In the genomic region with DNA sequence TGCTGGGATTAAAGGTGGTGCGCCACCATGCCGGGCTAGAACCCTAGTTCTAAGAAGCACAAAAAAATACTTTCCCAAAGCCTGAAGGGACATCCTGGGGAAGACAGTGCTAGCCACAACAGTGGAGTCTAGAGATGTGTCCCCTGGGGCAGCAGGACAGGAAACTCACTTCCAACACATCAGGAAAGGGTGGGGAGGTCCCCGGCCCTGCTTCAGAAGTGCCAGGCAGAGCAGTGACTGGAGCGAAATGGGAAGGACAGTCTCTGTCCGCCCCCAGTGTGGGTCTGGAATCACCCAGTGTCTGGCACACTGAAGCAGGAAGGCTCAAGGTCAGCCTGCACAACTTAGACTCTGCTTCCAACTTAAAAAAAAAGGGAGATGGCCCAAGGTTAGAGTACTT, we compare ENCODE assay signal across 16 mouse cellular contexts. TPM values are rescaled to one million over a fixed set of nuclear protein-coding genes. Genes with fewer than 3 reads are reported as not detected.
DNase-seq lines count a peak whose midpoint lies in the region; ATAC-seq and TF ChIP-seq lines count a peak whose summit lies in the region.
"Had no signal": no experiment of that assay in that cellular context is flagged by ENCODE, and none has a peak within 500 bp of the region (broad histone marks: within the 10 kb centered on the region; RNA-seq: fewer than 3 reads in every experiment).

No protein-coding gene starts in this region.

- H3K4me1 ChIP-seq in forebrain, embryonic 11.5 days (replicated peaks; ENCODE audit: control insufficient read depth, insufficient read depth, low read length), result no peaks in the 10 kb centered on the region
- H3K4me1 ChIP-seq in forebrain, embryonic 16.5 days (replicated peaks; ENCODE audit: control insufficient read depth, insufficient read depth, low read length), result no peaks in the 10 kb centered on the region
- no peaks in the 10 kb centered on the region for H3K4me1 ChIP-seq in lung, postnatal 0 days (ENCODE audit: insufficient read depth, low read depth, low read length)
- peaks cover 53% of the 10 kb centered on the region for H3K4me1 ChIP-seq in heart, embryonic 15.5 days (replicated peaks)
- H3K4me1 ChIP-seq in limb, embryonic 10.5 days, result peaks cover 29% of the 10 kb centered on the region
- 0 out of 2 replicates have a peak, but pooled peaks cover 3% of the 10 kb centered on the region for H3K4me1 ChIP-seq in hindbrain, embryonic 13.5 days (replicated peaks)
- H3K4me1 ChIP-seq: neural tube, embryonic 12.5 days had no signal

- no peak for TF ChIP-seq CTCF in lung, postnatal 0 days (IDR thresholded peaks at IDR 0.05)

- H3K9me3 ChIP-seq in forebrain, embryonic 11.5 days (ENCODE audit: control insufficient read depth, low read length), result no peaks in the 10 kb centered on the region
- H3K9me3 ChIP-seq in forebrain, embryonic 16.5 days (ENCODE audit: control insufficient read depth, low read length), result no peaks in the 10 kb centered on the region
- H3K9me3 ChIP-seq in lung, postnatal 0 days (ENCODE audit: low read length), result no peaks in the 10 kb centered on the region
- no peaks in the 10 kb centered on the region for H3K9me3 ChIP-seq in heart, embryonic 15.5 days (replicated peaks)
- no peaks in the 10 kb centered on the region for H3K9me3 ChIP-seq in limb, embryonic 10.5 days (replicated peaks)
- no peaks in the 10 kb centered on the region for H3K9me3 ChIP-seq in hindbrain, embryonic 13.5 days
- H3K9me3 ChIP-seq: embryonic facial prominence, embryonic 12.5 days; lung, embryonic 15.5 days; neural tube, embryonic 12.5 days had no signal

- 91% methylated on average over 5 of the region's 5 CpGs for WGBS in forebrain, embryonic 11.5 days
- 91% methylated on average over 5 of the region's 5 CpGs for WGBS in forebrain, embryonic 16.5 days
- 78% methylated on average over 5 of the region's 5 CpGs for WGBS in lung, postnatal 0 days
- 74% methylated on average over 5 of the region's 5 CpGs for WGBS in heart, embryonic 15.5 days
- WGBS in limb, embryonic 10.5 days, result 95% methylated on average over 5 of the region's 5 CpGs
- WGBS in hindbrain, embryonic 13.5 days, result 92% methylated on average over 5 of the region's 5 CpGs

- no peaks in the 10 kb centered on the region for H3K27me3 ChIP-seq in forebrain, embryonic 11.5 days (ENCODE audit: control insufficient read depth, insufficient read depth, low read length)
- no peaks in the 10 kb centered on the region for H3K27me3 ChIP-seq in forebrain, embryonic 16.5 days (replicated peaks; ENCODE audit: control insufficient read depth, insufficient read depth, low read length)
- H3K27me3 ChIP-seq in lung, postnatal 0 days (replicated peaks; ENCODE audit: insufficient read depth, low read length), result no peaks in the 10 kb centered on the region
- H3K27me3 ChIP-seq in heart, embryonic 15.5 days, result no peaks in the 10 kb centered on the region
- no peaks in the 10 kb centered on the region for H3K27me3 ChIP-seq in limb, embryonic 10.5 days (ENCODE audit: low read depth, poor library complexity, severe bottlenecking)
- H3K27me3 ChIP-seq in hindbrain, embryonic 13.5 days, result no peaks in the 10 kb centered on the region
- H3K27me3 ChIP-seq: embryonic facial prominence, embryonic 12.5 days; lung, embryonic 15.5 days; neural tube, embryonic 12.5 days had no signal

- H3K4me2 ChIP-seq in forebrain, embryonic 11.5 days (ENCODE audit: low read depth, low read length, severe bottlenecking), result no peak overlapping the region
- no peak overlapping the region for H3K4me2 ChIP-seq in forebrain, embryonic 16.5 days (ENCODE audit: low read length)
- H3K4me2 ChIP-seq in lung, postnatal 0 days (replicated peaks; ENCODE audit: low read depth, low read length), result no peak overlapping the region
- H3K4me2 ChIP-seq in heart, embryonic 15.5 days, result no peak overlapping the region
- H3K4me2 ChIP-seq in hindbrain, embryonic 13.5 days, result no peak overlapping the region
- H3K4me2 ChIP-seq: embryonic facial prominence, embryonic 12.5 days; hindbrain, embryonic 14.5 days; lung, embryonic 15.5 days; neural tube, embryonic 12.5 days had no signal

- DNase-seq in forebrain, embryonic 11.5 days (ENCODE audit: low spot score), result peak; percentile 49
- DNase-seq in lung, postnatal 0 days (ENCODE audit: low spot score), result no peak
- DNase-seq in lung, postnatal 10 days, result no peak
- peak; percentile 29 to 57 for DNase-seq in kidney, postnatal 4 days
- no peak for DNase-seq in limb, embryonic 10.5 days (ENCODE audit: low spot score)
- DNase-seq: cerebellum, adult 9-10 months; forebrain, postnatal 0 days; liver had no signal

- H3K36me3 ChIP-seq in forebrain, embryonic 11.5 days (ENCODE audit: control insufficient read depth, insufficient read depth, low read length), result no peaks in the 10 kb centered on the region
- no peaks in the 10 kb centered on the region; the same call in 1 of the 2 replicates for H3K36me3 ChIP-seq in forebrain, embryonic 16.5 days (ENCODE audit: control insufficient read depth, insufficient read depth)
- peaks cover 8% of the 10 kb centered on the region; the same call in 1 of the 2 replicates for H3K36me3 ChIP-seq in lung, postnatal 0 days (ENCODE audit: insufficient read depth, low read length)
- peaks cover 16% of the 10 kb centered on the region for H3K36me3 ChIP-seq in heart, embryonic 15.5 days
- H3K36me3 ChIP-seq in limb, embryonic 10.5 days, result peaks cover 85% of the 10 kb centered on the region
- H3K36me3 ChIP-seq in hindbrain, embryonic 13.5 days, result peaks cover 41% of the 10 kb centered on the region

- no peak overlapping the region for H3K4me3 ChIP-seq in forebrain, embryonic 11.5 days (ENCODE audit: low read depth, low read length)
- no peak overlapping the region for H3K4me3 ChIP-seq in forebrain, embryonic 16.5 days (replicated peaks; ENCODE audit: low read length)
- no peak overlapping the region for H3K4me3 ChIP-seq in lung, postnatal 0 days (ENCODE audit: low read depth, low read length)
- no peak overlapping the region for H3K4me3 ChIP-seq in heart, embryonic 15.5 days
- H3K4me3 ChIP-seq in limb, embryonic 10.5 days, result no peak overlapping the region
- H3K4me3 ChIP-seq in hindbrain, embryonic 13.5 days, result no peak overlapping the region
- H3K4me3 ChIP-seq: embryonic facial prominence, embryonic 12.5 days; lung, embryonic 15.5 days; neural tube, embryonic 12.5 days had no signal

- no peak overlapping the region for H3K27ac ChIP-seq in forebrain, embryonic 11.5 days (ENCODE audit: low read depth, low read length)
- H3K27ac ChIP-seq in forebrain, embryonic 16.5 days (ENCODE audit: low read length), result no peak overlapping the region
- H3K27ac ChIP-seq in lung, postnatal 0 days (ENCODE audit: low read length), result no peak overlapping the region
- no peak overlapping the region for H3K27ac ChIP-seq in heart, embryonic 15.5 days
- no peak overlapping the region for H3K27ac ChIP-seq in limb, embryonic 10.5 days
- no peak overlapping the region for H3K27ac ChIP-seq in hindbrain, embryonic 13.5 days
- H3K27ac ChIP-seq: hindbrain, embryonic 14.5 days; kidney, postnatal 0 days; lung, embryonic 15.5 days; neural tube, embryonic 12.5 days had no signal

- ATAC-seq in forebrain, embryonic 11.5 days (replicated peaks; ENCODE audit: low FRiP score), result no peak
- ATAC-seq in forebrain, embryonic 16.5 days, result no peak
- ATAC-seq in lung, postnatal 0 days, result 0 out of 2 replicates have a peak, but pooled peaks have one; percentile 21
- 0 out of 2 replicates have a peak, but pooled peaks have one; percentile 40 for ATAC-seq in heart, embryonic 15.5 days (replicated peaks; ENCODE audit: insufficient number of reproducible peaks, insufficient read depth, low FRiP score, low read depth)
- ATAC-seq in hindbrain, embryonic 13.5 days (ENCODE audit: low FRiP score), result no peak
- ATAC-seq: forebrain, postnatal 0 days had no signal

- H3K9ac ChIP-seq in forebrain, embryonic 11.5 days (ENCODE audit: low read length), result no peak overlapping the region
- no peak overlapping the region for H3K9ac ChIP-seq in forebrain, embryonic 16.5 days (replicated peaks; ENCODE audit: low read depth, low read length)
- H3K9ac ChIP-seq in lung, postnatal 0 days (replicated peaks; ENCODE audit: low read depth), result no peak overlapping the region
- no peak overlapping the region for H3K9ac ChIP-seq in heart, embryonic 15.5 days
- no peak overlapping the region for H3K9ac ChIP-seq in hindbrain, embryonic 13.5 days
- H3K9ac ChIP-seq: forebrain, postnatal 0 days; hindbrain, embryonic 14.5 days; lung, embryonic 15.5 days; neural tube, embryonic 12.5 days had no signal

- no peak for TF ChIP-seq EP300 in lung, postnatal 0 days (IDR thresholded peaks at IDR 0.05)

RNA-seq across cellular contexts. Expression of gene Tjap1, which starts 10.2 kb away (rescaled TPM):
- polyA plus RNA-seq in forebrain, embryonic 11.5 days (2014; fragmentation: Nextera tagmentation; extraction: Ambion mirVana), result 62.6 and 63.4 TPM in 2 replicates
- polyA plus RNA-seq in forebrain, embryonic 16.5 days (2015; fragmentation: Nextera tagmentation; extraction: Ambion mirVana), result 31.4 and 35.5 TPM in 2 replicates
- polyA plus RNA-seq in lung, postnatal 0 days (2015; fragmentation: Nextera tagmentation; extraction: Ambion mirVana), result 21.0 and 22.8 TPM in 2 replicates
- 39.5 and 44.9 TPM in 2 replicates for polyA plus RNA-seq in heart, embryonic 15.5 days (2015; fragmentation: Nextera tagmentation; extraction: Ambion mirVana)
- polyA plus RNA-seq in limb, embryonic 10.5 days (2016; fragmentation: Nextera tagmentation; extraction: Ambion mirVana), result 60.3 and 61.2 TPM in 2 replicates
- polyA plus RNA-seq in hindbrain, embryonic 13.5 days (2015; fragmentation: Nextera tagmentation; extraction: Ambion mirVana), result 28.6 and 33.8 TPM in 2 replicates

RNA-seq across cellular contexts. Expression of gene Lrrc73, which starts 19.3 kb away (rescaled TPM):
- polyA plus RNA-seq in forebrain, embryonic 11.5 days (2014; fragmentation: Nextera tagmentation; extraction: Ambion mirVana), result 2.3 and 3.8 TPM in 2 replicates
- 9.6 and 12.6 TPM in 2 replicates for polyA plus RNA-seq in forebrain, embryonic 16.5 days (2015; fragmentation: Nextera tagmentation; extraction: Ambion mirVana)
- 3.7 and 5.2 TPM in 2 replicates for polyA plus RNA-seq in lung, postnatal 0 days (2015; fragmentation: Nextera tagmentation; extraction: Ambion mirVana)
- 0.47 and 0.94 TPM in 2 replicates for polyA plus RNA-seq in heart, embryonic 15.5 days (2015; fragmentation: Nextera tagmentation; extraction: Ambion mirVana)
- 0.25 and 0.44 TPM in 2 replicates for polyA plus RNA-seq in limb, embryonic 10.5 days (2016; fragmentation: Nextera tagmentation; extraction: Ambion mirVana)
- 7.3 and 9.5 TPM in 2 replicates for polyA plus RNA-seq in hindbrain, embryonic 13.5 days (2015; fragmentation: Nextera tagmentation; extraction: Ambion mirVana)

RNA-seq across cellular contexts. Expression of gene Dlk2, which starts 24.5 kb away (rescaled TPM):
- 1.2 and 1.5 TPM in 2 replicates for polyA plus RNA-seq in forebrain, embryonic 11.5 days (2014; fragmentation: Nextera tagmentation; extraction: Ambion mirVana)
- 8.6 and 13.0 TPM in 2 replicates for polyA plus RNA-seq in forebrain, embryonic 16.5 days (2015; fragmentation: Nextera tagmentation; extraction: Ambion mirVana)
- polyA plus RNA-seq in lung, postnatal 0 days (2015; fragmentation: Nextera tagmentation; extraction: Ambion mirVana), result 1.3 TPM in 2 replicates
- polyA plus RNA-seq in heart, embryonic 15.5 days (2015; fragmentation: Nextera tagmentation; extraction: Ambion mirVana), result 0.49 and 1.7 TPM in 2 replicates
- polyA plus RNA-seq in limb, embryonic 10.5 days (2016; fragmentation: Nextera tagmentation; extraction: Ambion mirVana), result 0.65 and 1.3 TPM in 2 replicates
- 9.5 and 11.1 TPM in 2 replicates for polyA plus RNA-seq in hindbrain, embryonic 13.5 days (2015; fragmentation: Nextera tagmentation; extraction: Ambion mirVana)

RNA-seq across cellular contexts. Expression of gene Yipf3, which starts 24.8 kb away (rescaled TPM):
- polyA plus RNA-seq in forebrain, embryonic 11.5 days (2014; fragmentation: Nextera tagmentation; extraction: Ambion mirVana), result 57.8 and 75.5 TPM in 2 replicates
- polyA plus RNA-seq in forebrain, embryonic 16.5 days (2015; fragmentation: Nextera tagmentation; extraction: Ambion mirVana), result 88.5 and 91.6 TPM in 2 replicates
- 185 and 199 TPM in 2 replicates for polyA plus RNA-seq in lung, postnatal 0 days (2015; fragmentation: Nextera tagmentation; extraction: Ambion mirVana)
- polyA plus RNA-seq in heart, embryonic 15.5 days (2015; fragmentation: Nextera tagmentation; extraction: Ambion mirVana), result 72.1 and 97.8 TPM in 2 replicates
- polyA plus RNA-seq in limb, embryonic 10.5 days (2016; fragmentation: Nextera tagmentation; extraction: Ambion mirVana), result 73.0 and 81.9 TPM in 2 replicates
- 87.5 and 90.8 TPM in 2 replicates for polyA plus RNA-seq in hindbrain, embryonic 13.5 days (2015; fragmentation: Nextera tagmentation; extraction: Ambion mirVana)

RNA-seq across cellular contexts. Expression of gene Polr1c, which starts 24.8 kb away (rescaled TPM):
- 111 and 118 TPM in 2 replicates for polyA plus RNA-seq in forebrain, embryonic 11.5 days (2014; fragmentation: Nextera tagmentation; extraction: Ambion mirVana)
- 87.7 and 88.1 TPM in 2 replicates for polyA plus RNA-seq in forebrain, embryonic 16.5 days (2015; fragmentation: Nextera tagmentation; extraction: Ambion mirVana)
- polyA plus RNA-seq in lung, postnatal 0 days (2015; fragmentation: Nextera tagmentation; extraction: Ambion mirVana), result 82.0 and 89.9 TPM in 2 replicates
- 36.3 and 51.0 TPM in 2 replicates for polyA plus RNA-seq in heart, embryonic 15.5 days (2015; fragmentation: Nextera tagmentation; extraction: Ambion mirVana)
- 132 and 144 TPM in 2 replicates for polyA plus RNA-seq in limb, embryonic 10.5 days (2016; fragmentation: Nextera tagmentation; extraction: Ambion mirVana)
- 82.7 and 85.7 TPM in 2 replicates for polyA plus RNA-seq in hindbrain, embryonic 13.5 days (2015; fragmentation: Nextera tagmentation; extraction: Ambion mirVana)

Comparison
In these comparisons a context has a peak if more than half of its experiments do, and no peak if none do; other contexts are left out.
1. ATAC-seq: peak in lung, postnatal 0 days (single experiment) and heart, embryonic 15.5 days (single experiment); none in forebrain, embryonic 11.5 days (single experiment), forebrain, embryonic 16.5 days (single experiment) and hindbrain, embryonic 13.5 days (single experiment).
2. DNase-seq: peak in forebrain, embryonic 11.5 days (single experiment) and kidney, postnatal 4 days (2 of 2); none in lung, postnatal 0 days (single experiment), lung, postnatal 10 days (single experiment) and limb, embryonic 10.5 days (single experiment).